Mouse (Mus musculus) neural tube, embryonic 12.5 days (tissue): Measurements from ENCODE around the gene Kcnab1. TPM values are rescaled to one million over a fixed set of nuclear protein-coding genes. Genes with fewer than 3 reads are reported as not detected.

Experiments
- ATAC-seq: fragments of 200-750 bp; cut with Nextera tagmentation; 2 replicates; pipeline ENCODE4 v1.8.0; 2017; ENCODE audit warnings: low read depth, mild to moderate bottlenecking, moderate TSS enrichment, moderate library complexity; ENCODE audit not compliant: low FRiP score
- H3K27ac ChIP-seq: fragments of 300-500 bp; sonication (generic); 2 replicates; pipeline ENCODE4 v1.5.1; 2016
- H3K27me3 ChIP-seq: fragments of 300-500 bp; sonication (generic); replicated peaks from 2 replicates; pipeline ENCODE4 v1.6.1; 2016; ENCODE audit warnings: mild to moderate bottlenecking
- H3K36me3 ChIP-seq: fragments of 300-500 bp; sonication (generic); 2 replicates; pipeline ENCODE4 v1.6.1; 2016; ENCODE audit warnings: mild to moderate bottlenecking
- H3K4me1 ChIP-seq: fragments of 300-500 bp; sonication (generic); 2 replicates; pipeline ENCODE4 v1.6.1; 2016
- H3K4me2 ChIP-seq: fragments of 300-500 bp; sonication (generic); replicated peaks from 2 replicates; pipeline ENCODE4 v1.6.1; 2016; ENCODE audit warnings: mild to moderate bottlenecking
- H3K4me3 ChIP-seq: fragments of 300-500 bp; sonication (generic); 2 replicates; pipeline ENCODE4 v1.5.1; 2016
- H3K9ac ChIP-seq: fragments of 300-500 bp; sonication (generic); 2 replicates; pipeline ENCODE4 v1.6.1; 2016; ENCODE audit warnings: mild to moderate bottlenecking
- H3K9me3 ChIP-seq: fragments of 300-500 bp; sonication (generic); 2 replicates; pipeline ENCODE4 v1.6.1; 2016; ENCODE audit warnings: mild to moderate bottlenecking
- WGBS: fragments of 180-500 bp; shearing (Covaris S2); methylation state at CpG from one replicate; pipeline ENCODE4 v1.1.7; 2016; 5-methylcytosine and 5-hydroxymethylcytosine counted together
- polyA plus RNA-seq: library from polyadenylated mRNA; unstranded; fragments of >200 nt; fragmentation: Nextera tagmentation; extraction: Ambion mirVana; gene quantifications from 2 replicates; pipeline ENCODE4 v1.2.1, GENCODE M21; 2016

Gene Kcnab1
- polyA plus RNA-seq, 1 experiment from 2014 or later = 14.7 TPM

- 96% methylated on average over 1 of the region's 1 CpGs for WGBS
- no peaks in the 10 kb centered on the region for H3K9me3 ChIP-seq
Measured at GRCm38 (mm10) chr3:65363438-65363837, 254.3 kb downstream of the Kcnab1 start.

DNA sequence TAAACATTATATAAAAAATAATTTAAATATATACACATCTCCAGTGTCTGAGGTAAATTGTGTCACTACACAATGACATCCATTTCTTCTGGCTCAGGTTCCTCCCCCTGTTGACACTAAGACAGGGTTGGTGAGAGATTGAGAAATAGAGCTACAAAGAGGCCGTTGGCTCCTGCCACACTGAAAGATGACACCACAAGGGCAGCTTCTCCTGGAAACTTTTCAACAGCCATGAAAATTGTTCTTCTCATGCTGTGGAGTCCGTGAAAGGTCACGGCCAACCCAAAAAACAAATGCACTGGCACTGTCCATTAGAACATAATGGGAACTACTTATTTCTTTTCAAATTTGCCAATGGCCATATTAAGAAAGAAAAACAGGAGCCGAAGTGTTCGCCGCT lies 256.0 kb downstream of the Kcnab1 start:
- 57% methylated on average over 6 of the region's 6 CpGs for WGBS

More at GRCm38 (mm10) chr3:65363438-65363837, 254.3 kb downstream of the Kcnab1 start:
- no peak overlapping the region for H3K9ac ChIP-seq
- no peak overlapping the region for H3K4me2 ChIP-seq
- no peaks in the 10 kb centered on the region for H3K4me1 ChIP-seq
- ATAC-seq = no peak
- H3K27ac ChIP-seq = no peak overlapping the region
- H3K4me3 ChIP-seq = no peak overlapping the region
- no peaks in the 10 kb centered on the region for H3K27me3 ChIP-seq
- H3K36me3 ChIP-seq = peaks cover 5% of the 10 kb centered on the region

GRCm38 (mm10) chr3:65365921-65366710 lies 256.9 kb downstream of the Kcnab1 start:
- no peak overlapping the region for H3K27ac ChIP-seq
- no peaks in the 10 kb centered on the region for H3K27me3 ChIP-seq
- H3K36me3 ChIP-seq = peaks cover 10% of the 10 kb centered on the region
- H3K9me3 ChIP-seq = no peaks in the 10 kb centered on the region
- no peak overlapping the region for H3K9ac ChIP-seq
- no peak for ATAC-seq
- no peak overlapping the region for H3K4me2 ChIP-seq
- H3K4me3 ChIP-seq = no peak overlapping the region
- 86% methylated on average over 10 of the region's 10 CpGs for WGBS
- no peaks in the 10 kb centered on the region for H3K4me1 ChIP-seq

More for the DNA sequence above, 256.0 kb downstream of the Kcnab1 start:
- Histone ChIP-seq H3K27ac (no peak overlapping the region), H3K27me3 (no peaks in the 10 kb centered on the region), H3K4me3 (no peak overlapping the region), H3K4me1 (no peaks in the 10 kb centered on the region), H3K9me3 (no peaks in the 10 kb centered on the region), H3K4me2 (no peak overlapping the region), H3K36me3 (peaks cover 6% of the 10 kb centered on the region), H3K9ac (no peak overlapping the region)
- ATAC-seq = no peak

DNA sequence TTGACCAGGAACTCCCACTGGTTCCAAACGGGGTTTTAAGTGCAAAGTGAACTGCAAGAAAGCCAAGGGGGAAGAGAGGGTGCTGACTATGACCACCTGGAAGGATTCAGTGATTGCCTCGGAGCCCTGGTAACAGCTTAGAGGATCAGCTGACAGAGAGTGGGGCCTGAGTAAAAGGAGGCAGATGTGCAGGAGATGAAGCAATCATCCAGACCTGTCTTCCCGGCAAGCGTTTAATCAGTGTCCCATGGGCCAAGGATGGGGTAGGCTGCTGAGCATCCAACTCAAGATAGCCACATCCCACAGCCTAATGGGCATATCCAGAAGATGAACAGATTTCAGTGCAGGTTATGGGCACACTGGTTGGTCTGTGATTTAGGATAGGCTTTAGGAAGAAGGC lies 258.8 kb downstream of the Kcnab1 start:
- no peaks in the 10 kb centered on the region for H3K9me3 ChIP-seq
- no peaks in the 10 kb centered on the region for H3K4me1 ChIP-seq
- H3K27me3 ChIP-seq = no peaks in the 10 kb centered on the region
- peaks cover 26% of the 10 kb centered on the region for H3K36me3 ChIP-seq
- 75% methylated on average over 4 of the region's 4 CpGs for WGBS
- no peak for ATAC-seq
- no peak overlapping the region for H3K4me3 ChIP-seq
- no peak overlapping the region for H3K9ac ChIP-seq
- H3K27ac ChIP-seq = no peak overlapping the region
- no peak overlapping the region for H3K4me2 ChIP-seq

DNA sequence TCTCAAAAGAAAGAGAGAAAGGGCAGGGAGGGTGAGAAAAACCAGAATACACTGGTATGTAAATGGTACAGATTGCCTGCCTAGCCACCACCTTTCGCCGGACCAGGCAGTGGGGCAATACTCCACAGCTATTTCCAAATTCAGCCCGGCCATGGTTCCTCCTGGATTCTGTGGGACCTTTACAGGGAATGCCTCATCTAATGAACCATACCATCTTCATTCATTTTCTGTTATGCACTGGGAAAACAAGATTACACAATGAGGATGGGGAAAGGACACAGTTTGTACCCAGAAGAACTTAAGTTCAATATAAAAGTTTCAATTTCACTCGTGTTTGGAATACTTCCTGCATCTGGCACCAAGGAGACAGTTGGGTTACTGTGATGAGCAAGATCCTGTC lies 263.4 kb downstream of the Kcnab1 start:
- Histone ChIP-seq H3K9me3 (no peaks in the 10 kb centered on the region), H3K4me3 (no peak overlapping the region), H3K9ac (no peak overlapping the region), H3K27me3 (no peaks in the 10 kb centered on the region), H3K27ac (no peak overlapping the region), H3K4me1 (no peaks in the 10 kb centered on the region), H3K4me2 (no peak overlapping the region), H3K36me3 (peaks cover 38% of the 10 kb centered on the region)
- WGBS = 94% methylated on average over 4 of the region's 4 CpGs
- no peak for ATAC-seq

- 75% methylated on average over 5 of the region's 5 CpGs for WGBS
- no peaks in the 10 kb centered on the region for H3K4me1 ChIP-seq
- peaks cover 34% of the 10 kb centered on the region for H3K36me3 ChIP-seq
- no peak overlapping the region for H3K4me3 ChIP-seq
- ATAC-seq = no peak
- no peak overlapping the region for H3K4me2 ChIP-seq
- no peak overlapping the region for H3K9ac ChIP-seq
- H3K27ac ChIP-seq = no peak overlapping the region
- H3K9me3 ChIP-seq = no peaks in the 10 kb centered on the region
- no peaks in the 10 kb centered on the region for H3K27me3 ChIP-seq
Measured at GRCm38 (mm10) chr3:65373594-65374182, 264.5 kb downstream of the Kcnab1 start.

DNA sequence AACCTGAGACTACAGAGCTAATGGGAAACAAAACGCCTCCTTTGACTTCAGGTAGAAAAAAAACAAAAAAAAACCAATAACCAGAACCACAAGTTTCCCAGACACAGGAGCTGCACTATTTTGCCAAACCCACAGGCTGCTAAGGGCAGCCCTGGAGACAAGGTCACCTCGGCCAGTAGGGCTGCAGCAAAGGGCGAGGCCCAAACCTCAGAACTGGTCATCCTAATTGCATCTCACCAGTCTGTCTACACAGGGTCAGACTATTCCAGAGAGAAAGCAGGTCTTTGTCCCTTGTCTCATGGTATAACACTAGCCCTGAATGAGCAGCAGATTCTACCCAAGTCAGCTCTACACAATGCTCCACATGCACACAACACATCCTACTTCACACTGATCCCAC lies 265.5 kb downstream of the Kcnab1 start:
- no peak overlapping the region for H3K27ac ChIP-seq
- no peak overlapping the region for H3K9ac ChIP-seq
- H3K4me3 ChIP-seq = no peak overlapping the region
- H3K4me1 ChIP-seq = no peaks in the 10 kb centered on the region
- H3K27me3 ChIP-seq = no peaks in the 10 kb centered on the region
- H3K4me2 ChIP-seq = no peak overlapping the region
- WGBS = 89% methylated on average over 3 of the region's 3 CpGs
- H3K9me3 ChIP-seq = no peaks in the 10 kb centered on the region
- no peak for ATAC-seq
- peaks cover 34% of the 10 kb centered on the region for H3K36me3 ChIP-seq

DNA sequence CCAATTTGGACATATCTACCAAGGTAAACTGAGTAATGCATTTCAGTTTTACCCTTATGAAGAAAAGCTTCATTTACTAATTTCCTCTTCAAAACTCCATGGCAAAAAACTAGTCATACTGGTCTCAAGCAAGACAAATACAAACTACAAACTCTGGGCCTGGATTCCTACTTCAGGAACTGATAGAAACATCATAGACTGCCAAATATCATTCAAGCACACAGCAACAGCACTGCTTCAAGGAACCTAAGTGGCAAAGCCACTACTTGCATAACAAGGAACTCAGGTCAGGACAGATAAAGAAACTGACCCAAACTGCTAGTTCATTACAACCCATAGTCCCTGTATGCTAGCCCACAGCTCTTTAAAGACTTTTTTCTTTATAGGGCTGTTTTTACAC lies 269.5 kb downstream of the Kcnab1 start:
- ATAC-seq = no peak
- Histone ChIP-seq H3K4me1 (no peaks in the 10 kb centered on the region), H3K27me3 (no peaks in the 10 kb centered on the region), H3K4me3 (no peak overlapping the region), H3K27ac (no peak overlapping the region), H3K4me2 (no peak overlapping the region), H3K36me3 (peaks cover 39% of the 10 kb centered on the region), H3K9ac (no peak overlapping the region), H3K9me3 (no peaks in the 10 kb centered on the region)

- H3K4me2 ChIP-seq = no peak overlapping the region
- no peak overlapping the region for H3K9ac ChIP-seq
- H3K9me3 ChIP-seq = no peaks in the 10 kb centered on the region
- WGBS = 80% methylated on average over 4 of the region's 4 CpGs
- H3K4me3 ChIP-seq = no peak overlapping the region
- ATAC-seq = no peak
- H3K36me3 ChIP-seq = peaks cover 45% of the 10 kb centered on the region
- no peaks in the 10 kb centered on the region for H3K27me3 ChIP-seq
- no peaks in the 10 kb centered on the region for H3K4me1 ChIP-seq
- H3K27ac ChIP-seq = no peak overlapping the region
Measured at GRCm38 (mm10) chr3:65379884-65380539, 270.8 kb downstream of the Kcnab1 start.

GRCm38 (mm10) chr3:65381094-65381493 lies 271.9 kb downstream of the Kcnab1 start:
- no peak overlapping the region for H3K9ac ChIP-seq
- no peaks in the 10 kb centered on the region for H3K9me3 ChIP-seq
- H3K4me2 ChIP-seq = no peak overlapping the region
- 88% methylated on average over 4 of the region's 4 CpGs for WGBS
- peaks cover 51% of the 10 kb centered on the region for H3K36me3 ChIP-seq
- no peaks in the 10 kb centered on the region for H3K27me3 ChIP-seq
- no peak for ATAC-seq
- H3K27ac ChIP-seq = no peak overlapping the region
- no peaks in the 10 kb centered on the region for H3K4me1 ChIP-seq
- no peak overlapping the region for H3K4me3 ChIP-seq

- Histone ChIP-seq H3K9me3 (no peaks in the 10 kb centered on the region), H3K4me1 (no peaks in the 10 kb centered on the region), H3K9ac (no peak overlapping the region), H3K36me3 (peaks cover 72% of the 10 kb centered on the region), H3K27ac (no peak overlapping the region), H3K27me3 (no peaks in the 10 kb centered on the region), H3K4me3 (no peak overlapping the region), H3K4me2 (no peak overlapping the region)
- no peak for ATAC-seq
- WGBS = 94% methylated on average over 3 of the region's 3 CpGs
Measured at GRCm38 (mm10) chr3:65384431-65384830, 275.2 kb downstream of the Kcnab1 start.

DNA sequence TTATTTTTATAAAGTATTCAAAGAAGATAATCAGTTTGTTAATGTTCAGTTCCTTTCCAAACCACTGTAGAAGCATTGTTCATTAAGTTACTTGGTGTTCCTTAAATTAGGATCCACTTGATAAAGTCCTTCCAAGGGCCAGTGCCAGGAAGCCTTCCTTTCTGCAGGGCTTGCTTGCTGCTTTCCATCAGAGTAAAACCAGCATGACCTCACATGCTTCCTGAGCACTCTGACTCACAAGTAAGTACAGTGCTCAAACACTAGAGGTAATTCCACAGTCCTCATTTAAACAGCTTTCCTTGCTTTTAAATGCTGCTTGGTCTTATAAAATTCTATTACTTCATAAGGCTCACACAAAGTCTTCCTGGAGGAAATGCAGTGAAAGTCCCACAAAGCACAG lies 276.6 kb downstream of the Kcnab1 start:
- Histone ChIP-seq H3K27me3 (no peaks in the 10 kb centered on the region), H3K9me3 (no peaks in the 10 kb centered on the region), H3K9ac (no peak overlapping the region), H3K27ac (no peak overlapping the region), H3K4me3 (no peak overlapping the region), H3K4me1 (no peaks in the 10 kb centered on the region), H3K36me3 (peaks cover 68% of the 10 kb centered on the region), H3K4me2 (no peak overlapping the region)
- ATAC-seq = no peak
